Mouse (Mus musculus): ENCODE results near the gene Dmc1.

GRCm38 (mm10) chr15:79598715-79599114 lies 6.2 kb downstream of the Dmc1 start:
- TF ChIP-seq POLR2A (IDR thresholded peaks at IDR 0.05; ENCODE audit: borderline replicate concordance, insufficient read depth, low read length) = no peak
- TF ChIP-seq CTCF (IDR thresholded peaks at IDR 0.05; ENCODE audit: borderline replicate concordance, insufficient read depth, low read depth, low read length) = no peak

Measured in cerebellum, adult 2 months (tissue).